In the genomic region with DNA sequence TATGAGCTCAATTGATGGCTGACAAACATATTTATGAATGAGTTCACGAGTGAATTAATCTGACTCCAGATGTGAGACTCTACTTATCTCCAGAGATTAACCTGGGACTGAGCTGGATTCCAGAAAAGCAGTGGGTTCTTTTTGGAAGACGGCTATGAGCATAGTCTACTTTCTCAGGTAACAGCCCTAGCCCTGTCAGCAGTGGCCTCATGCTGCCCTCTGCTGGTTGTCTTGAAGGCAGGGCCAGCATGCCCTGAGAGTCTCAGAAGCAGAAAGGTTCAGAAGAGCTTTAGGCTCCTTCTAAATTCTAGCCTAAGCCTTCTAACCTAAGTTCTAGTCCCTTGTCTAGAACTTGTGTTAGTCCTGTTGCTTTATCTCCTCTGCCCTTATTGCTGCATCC, we compare ENCODE assay signal across 9 mouse cellular contexts. TPM values are rescaled to one million over a fixed set of nuclear protein-coding genes. Genes with fewer than 3 reads are reported as not detected.
DNase-seq lines count a peak whose midpoint lies in the region; ATAC-seq lines count a peak whose summit lies in the region.
"Had no signal": no experiment of that assay in that cellular context is flagged by ENCODE, and none has a peak within 500 bp of the region (broad histone marks: within the 10 kb centered on the region; RNA-seq: fewer than 3 reads in every experiment).

No protein-coding gene starts in this region.

- peak; percentile 96 for ATAC-seq in frontal cortex, adult (ENCODE audit: low TSS enrichment)

- intact Hi-C loops in heart, postnatal 10 days (cut with DNase I), result loop anchor here (1.0 kb wide), 3 partner anchors 34 to 72 kb away; no protein-coding TSS in a partner anchor
- intact Hi-C loops in left cerebral cortex, postnatal 4 days (cut with DNase I), result no loop called here

- no peak for DNase-seq in frontal cortex, postnatal 10 days (ENCODE audit: low spot score in 2 of 2)
- DNase-seq in A20 (ENCODE audit: low read depth, low spot score), result peak; percentile 12
- peak; percentile 66 to 73 for DNase-seq in adrenal gland, postnatal 36 days
- peak; percentile 42 to 64 for DNase-seq in heart, postnatal 10 days
- DNase-seq in left cerebral cortex, postnatal 4 days, result peak; percentile 30
- DNase-seq in retina, adult 2 months (ENCODE audit: low read depth, low spot score), result peak; percentile 6
- DNase-seq in T-cell, adult 2 months (ENCODE audit: low spot score), result no peak

RNA-seq across cellular contexts. Expression of gene Mbl1, which starts 11.4 kb away (rescaled TPM):
- under 1 TPM in 1 of 2 experiments, not detected in 1; 0.46 TPM for total RNA-seq in adrenal gland, postnatal 36 days (2021)
- total RNA-seq in heart, postnatal 10 days (2021), result not detected
- total RNA-seq in left cerebral cortex, postnatal 4 days (2021), result not detected
- total RNA-seq: left cerebral cortex, adult 8-10 months had no signal

RNA-seq across cellular contexts. Expression of gene Sftpd, which starts 22.3 kb away (rescaled TPM):
- not detected for total RNA-seq in adrenal gland, postnatal 36 days (2021)
- not detected for total RNA-seq in heart, postnatal 10 days (2021)
- not detected for total RNA-seq in left cerebral cortex, postnatal 4 days (2021)
- total RNA-seq: left cerebral cortex, adult 8-10 months had no signal

RNA-seq across cellular contexts. Expression of gene Sftpa1, which starts 31.1 kb away (rescaled TPM):
- under 1 TPM; 0.26 to 0.46 TPM for total RNA-seq in adrenal gland, postnatal 36 days (2021)
- total RNA-seq in heart, postnatal 10 days (2021), result under 1 TPM in 1 of 2 experiments, not detected in 1; 0.34 TPM
- not detected for total RNA-seq in left cerebral cortex, postnatal 4 days (2021)
- total RNA-seq: left cerebral cortex, adult 8-10 months had no signal

RNA-seq across cellular contexts. Expression of gene Mat1a, which starts 57.8 kb away (rescaled TPM):
- under 1 TPM in 1 of 2 experiments, not detected in 1; 0.53 TPM for total RNA-seq in adrenal gland, postnatal 36 days (2021)
- total RNA-seq in heart, postnatal 10 days (2021), result not detected
- not detected for total RNA-seq in left cerebral cortex, postnatal 4 days (2021)
- total RNA-seq: left cerebral cortex, adult 8-10 months had no signal

Comparison
In these comparisons a context has a peak if more than half of its experiments do, and no peak if none do; other contexts are left out.
1. DNase-seq: peak in A20 (single experiment), adrenal gland, postnatal 36 days (2 of 2), heart, postnatal 10 days (2 of 2), left cerebral cortex, postnatal 4 days (single experiment) and retina, adult 2 months (single experiment); none in frontal cortex, postnatal 10 days (0 of 2) and T-cell, adult 2 months (single experiment).